Mouse (Mus musculus): Measurements from ENCODE around the gene St5. TPM values are rescaled to one million over a fixed set of nuclear protein-coding genes. Genes with fewer than 3 reads are reported as not detected.

St5 gene
- polyA plus RNA-seq, 1 experiment from 2014 or later: 61.4 TPM

GRCm38 (mm10) chr7:109594845-109595531 lies 108.4 kb downstream of the St5 start:
- Histone ChIP-seq H3K4me2 (ENCODE audit: low read depth) (no peak overlapping the region), H3K36me3 (ENCODE audit: control insufficient read depth, insufficient read depth, low read length) (no peaks in the 10 kb centered on the region), H3K4me3 (ENCODE audit: low read depth, low read length) (no peak overlapping the region), H3K9ac (ENCODE audit: low read length) (no peak overlapping the region), H3K27me3 (ENCODE audit: control insufficient read depth, insufficient read depth, low read length) (no peaks in the 10 kb centered on the region), H3K27ac (ENCODE audit: low read depth, low read length) (no peak overlapping the region), H3K4me1 (ENCODE audit: control insufficient read depth, insufficient read depth, low read length) (no peaks in the 10 kb centered on the region), H3K9me3 (ENCODE audit: control insufficient read depth, low read length) (no peaks in the 10 kb centered on the region)
- ATAC-seq (ENCODE audit: insufficient read depth, low FRiP score, low TSS enrichment) (no peak), DNase-seq (ENCODE audit: low spot score) (no peak)
- WGBS: 77% methylated on average over 2 of the region's 2 CpGs

- H3K27me3 ChIP-seq (ENCODE audit: control insufficient read depth, insufficient read depth, low read length): no peaks in the 10 kb centered on the region
- no peak for ATAC-seq (ENCODE audit: insufficient read depth, low FRiP score, low TSS enrichment)
- H3K9me3 ChIP-seq (ENCODE audit: control insufficient read depth, low read length): no peaks in the 10 kb centered on the region
- no peaks in the 10 kb centered on the region for H3K36me3 ChIP-seq (ENCODE audit: control insufficient read depth, insufficient read depth, low read length)
- no peak overlapping the region for H3K9ac ChIP-seq (ENCODE audit: low read length)
- no peak overlapping the region for H3K4me2 ChIP-seq (ENCODE audit: low read depth)
- no peak overlapping the region for H3K27ac ChIP-seq (ENCODE audit: low read depth, low read length)
- H3K4me1 ChIP-seq (ENCODE audit: control insufficient read depth, insufficient read depth, low read length): no peaks in the 10 kb centered on the region
- no peak for DNase-seq (ENCODE audit: low spot score)
- H3K4me3 ChIP-seq (ENCODE audit: low read depth, low read length): no peak overlapping the region
These were observed 109.4 kb downstream of the St5 start for GRCm38 (mm10) chr7:109593992-109594391.

- Histone ChIP-seq H3K9ac (ENCODE audit: low read length) (no peak overlapping the region), H3K4me3 (ENCODE audit: low read depth, low read length) (no peak overlapping the region), H3K27ac (ENCODE audit: low read depth, low read length) (no peak overlapping the region), H3K4me1 (ENCODE audit: control insufficient read depth, insufficient read depth, low read length) (no peaks in the 10 kb centered on the region), H3K9me3 (ENCODE audit: control insufficient read depth, low read length) (no peaks in the 10 kb centered on the region), H3K27me3 (ENCODE audit: control insufficient read depth, insufficient read depth, low read length) (no peaks in the 10 kb centered on the region), H3K4me2 (ENCODE audit: low read depth) (no peak overlapping the region), H3K36me3 (ENCODE audit: control insufficient read depth, insufficient read depth, low read length) (no peaks in the 10 kb centered on the region)
- WGBS: 66% methylated on average over 4 of the region's 4 CpGs
- no peak for DNase-seq (ENCODE audit: low spot score)
- ATAC-seq (ENCODE audit: insufficient read depth, low FRiP score, low TSS enrichment): no peak
These were observed 111.2 kb downstream of the St5 start for GRCm38 (mm10) chr7:109592184-109592583.

GRCm38 (mm10) chr7:109590576-109590975 lies 112.8 kb downstream of the St5 start:
- no peak overlapping the region for H3K4me3 ChIP-seq (ENCODE audit: low read depth, low read length)
- no peak overlapping the region for H3K27ac ChIP-seq (ENCODE audit: low read depth, low read length)
- H3K9ac ChIP-seq (ENCODE audit: low read length): no peak overlapping the region
- no peaks in the 10 kb centered on the region for H3K36me3 ChIP-seq (ENCODE audit: control insufficient read depth, insufficient read depth, low read length)
- DNase-seq (ENCODE audit: low spot score): no peak
- H3K4me2 ChIP-seq (ENCODE audit: low read depth): no peak overlapping the region
- no peak for ATAC-seq (ENCODE audit: insufficient read depth, low FRiP score, low TSS enrichment)
- H3K27me3 ChIP-seq (ENCODE audit: control insufficient read depth, insufficient read depth, low read length): no peaks in the 10 kb centered on the region
- H3K4me1 ChIP-seq (ENCODE audit: control insufficient read depth, insufficient read depth, low read length): no peaks in the 10 kb centered on the region
- no peaks in the 10 kb centered on the region for H3K9me3 ChIP-seq (ENCODE audit: control insufficient read depth, low read length)
- WGBS: 94% methylated on average over 2 of the region's 2 CpGs

GRCm38 (mm10) chr7:109588990-109589389 lies 114.4 kb downstream of the St5 start:
- Histone ChIP-seq H3K27ac (ENCODE audit: low read depth, low read length) (no peak overlapping the region), H3K9ac (ENCODE audit: low read length) (no peak overlapping the region), H3K27me3 (ENCODE audit: control insufficient read depth, insufficient read depth, low read length) (no peaks in the 10 kb centered on the region), H3K4me3 (ENCODE audit: low read depth, low read length) (no peak overlapping the region), H3K36me3 (ENCODE audit: control insufficient read depth, insufficient read depth, low read length) (no peaks in the 10 kb centered on the region), H3K4me2 (ENCODE audit: low read depth) (no peak overlapping the region), H3K4me1 (ENCODE audit: control insufficient read depth, insufficient read depth, low read length) (no peaks in the 10 kb centered on the region), H3K9me3 (ENCODE audit: control insufficient read depth, low read length) (no peaks in the 10 kb centered on the region)
- 76% methylated on average over 6 of the region's 6 CpGs for WGBS
- ATAC-seq (ENCODE audit: insufficient read depth, low FRiP score, low TSS enrichment) (no peak), DNase-seq (ENCODE audit: low spot score) (no peak)

GRCm38 (mm10) chr7:109588145-109588544 lies 115.3 kb downstream of the St5 start:
- 87% methylated on average over 8 of the region's 8 CpGs for WGBS
- H3K27ac ChIP-seq (ENCODE audit: low read depth, low read length): no peak overlapping the region
- H3K27me3 ChIP-seq (ENCODE audit: control insufficient read depth, insufficient read depth, low read length): no peaks in the 10 kb centered on the region
- ATAC-seq (ENCODE audit: insufficient read depth, low FRiP score, low TSS enrichment) (no peak), DNase-seq (ENCODE audit: low spot score) (no peak)
- H3K4me1 ChIP-seq (ENCODE audit: control insufficient read depth, insufficient read depth, low read length): no peaks in the 10 kb centered on the region
- no peaks in the 10 kb centered on the region for H3K9me3 ChIP-seq (ENCODE audit: control insufficient read depth, low read length)
- H3K4me2 ChIP-seq (ENCODE audit: low read depth): no peak overlapping the region
- no peaks in the 10 kb centered on the region for H3K36me3 ChIP-seq (ENCODE audit: control insufficient read depth, insufficient read depth, low read length)
- H3K4me3 ChIP-seq (ENCODE audit: low read depth, low read length): no peak overlapping the region
- no peak overlapping the region for H3K9ac ChIP-seq (ENCODE audit: low read length)

GRCm38 (mm10) chr7:109584467-109584866 lies 118.9 kb downstream of the St5 start:
- Histone ChIP-seq H3K4me3 (ENCODE audit: low read depth, low read length) (no peak overlapping the region), H3K27me3 (ENCODE audit: control insufficient read depth, insufficient read depth, low read length) (no peaks in the 10 kb centered on the region), H3K9ac (ENCODE audit: low read length) (no peak overlapping the region), H3K27ac (ENCODE audit: low read depth, low read length) (no peak overlapping the region), H3K9me3 (ENCODE audit: control insufficient read depth, low read length) (no peaks in the 10 kb centered on the region), H3K4me2 (ENCODE audit: low read depth) (no peak overlapping the region), H3K36me3 (ENCODE audit: control insufficient read depth, insufficient read depth, low read length) (no peaks in the 10 kb centered on the region), H3K4me1 (ENCODE audit: control insufficient read depth, insufficient read depth, low read length) (peaks cover 9% of the 10 kb centered on the region; the same call in 1 of the 2 replicates)
- no peak for DNase-seq (ENCODE audit: low spot score)
- WGBS: 73% methylated on average over 1 of the region's 1 CpGs
- ATAC-seq (ENCODE audit: insufficient read depth, low FRiP score, low TSS enrichment): no peak

DNA sequence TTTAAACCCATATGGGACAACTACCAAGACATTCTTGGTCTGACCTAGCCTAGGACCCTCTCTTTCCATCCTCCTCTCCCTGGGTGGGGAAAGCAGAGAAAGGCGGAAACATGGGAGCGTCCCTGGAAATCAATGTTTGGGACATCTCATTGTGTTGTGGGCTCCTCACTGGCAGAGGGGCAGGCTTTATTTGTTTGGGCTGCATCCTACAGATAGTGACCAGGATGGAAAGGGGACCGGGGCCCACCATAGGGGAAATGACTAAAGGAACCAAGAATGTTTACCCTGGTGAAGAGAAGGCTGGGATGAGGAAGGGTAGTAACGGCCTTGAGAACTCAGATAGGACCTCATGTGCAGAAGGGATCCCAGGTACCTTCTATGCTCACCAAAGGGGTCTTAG lies 122.9 kb downstream of the St5 start:
- no peak overlapping the region for H3K4me3 ChIP-seq (ENCODE audit: low read depth, low read length)
- 65% methylated on average over 4 of the region's 4 CpGs for WGBS
- H3K36me3 ChIP-seq (ENCODE audit: control insufficient read depth, insufficient read depth, low read length): no peaks in the 10 kb centered on the region
- H3K9ac ChIP-seq (ENCODE audit: low read length): no peak overlapping the region
- DNase-seq (ENCODE audit: low spot score): no peak
- no peak for ATAC-seq (ENCODE audit: insufficient read depth, low FRiP score, low TSS enrichment)
- H3K27me3 ChIP-seq (ENCODE audit: control insufficient read depth, insufficient read depth, low read length): no peaks in the 10 kb centered on the region
- H3K4me2 ChIP-seq (ENCODE audit: low read depth): no peak overlapping the region
- peaks cover 21% of the 10 kb centered on the region for H3K4me1 ChIP-seq (ENCODE audit: control insufficient read depth, insufficient read depth, low read length)
- H3K9me3 ChIP-seq (ENCODE audit: control insufficient read depth, low read length): no peaks in the 10 kb centered on the region
- peak overlapping the region; percentile 57 for H3K27ac ChIP-seq (ENCODE audit: low read depth, low read length)

- WGBS: 47% methylated on average over 6 of the region's 6 CpGs
- DNase-seq (ENCODE audit: low spot score) (peak; percentile 75), ATAC-seq (ENCODE audit: insufficient read depth, low FRiP score, low TSS enrichment) (peak; percentile 98)
- no peaks in the 10 kb centered on the region for H3K27me3 ChIP-seq (ENCODE audit: control insufficient read depth, insufficient read depth, low read length)
- no peaks in the 10 kb centered on the region for H3K9me3 ChIP-seq (ENCODE audit: control insufficient read depth, low read length)
- no peak overlapping the region for H3K9ac ChIP-seq (ENCODE audit: low read length)
- H3K36me3 ChIP-seq (ENCODE audit: control insufficient read depth, insufficient read depth, low read length): no peaks in the 10 kb centered on the region
- H3K27ac ChIP-seq (ENCODE audit: low read depth, low read length): peak overlapping the region; percentile 57
- no peak overlapping the region for H3K4me2 ChIP-seq (ENCODE audit: low read depth)
- peaks cover 21% of the 10 kb centered on the region for H3K4me1 ChIP-seq (ENCODE audit: control insufficient read depth, insufficient read depth, low read length)
- no peak overlapping the region for H3K4me3 ChIP-seq (ENCODE audit: low read depth, low read length)
These were observed 123.7 kb downstream of the St5 start for GRCm38 (mm10) chr7:109579585-109580307.
